Comparison of ENCODE assay signal across 8 mouse cellular contexts in genomic region chr17:83267202-83268128, GRCm38 (mm10). TPM values are rescaled to one million over a fixed set of nuclear protein-coding genes. Genes with fewer than 3 reads are reported as not detected.
DNase-seq lines count a peak whose midpoint lies in the region; ATAC-seq and TF ChIP-seq lines count a peak whose summit lies in the region.

No protein-coding gene starts in this region.

- H3K4me3 ChIP-seq in C2C12 (ENCODE audit: insufficient read depth, poor library complexity, severe bottlenecking): no peak overlapping the region
- peak overlapping the region; percentile 18; the same call in 1 of the 2 replicates for H3K4me3 ChIP-seq in heart, postnatal 0 days (ENCODE audit: low read depth, low read length)
- H3K4me3 ChIP-seq in liver, embryonic 14.5 days (ENCODE audit: insufficient read depth in 1 of 2, low read depth in 2 of 2, low read length in 2 of 2): peak overlapping the region in 1 of 2 experiments; percentile 26; a peak in 1 of 4 replicates

- peaks cover 2% of the 10 kb centered on the region for H3K27me3 ChIP-seq in C2C12 (ENCODE audit: control insufficient read depth, insufficient read depth, insufficient read length)
- H3K27me3 ChIP-seq in heart, postnatal 0 days (ENCODE audit: control insufficient read depth, insufficient read depth, low read length): no peaks in the 10 kb centered on the region
- H3K27me3 ChIP-seq in liver, embryonic 14.5 days (ENCODE audit: control insufficient read depth, insufficient read depth, low read length): no peaks in the 10 kb centered on the region

- H3K36me3 ChIP-seq in C2C12 (ENCODE audit: control insufficient read depth, insufficient read depth): no peaks in the 10 kb centered on the region
- H3K36me3 ChIP-seq in heart, postnatal 0 days (replicated peaks; ENCODE audit: control insufficient read depth, insufficient read depth, low read length): no peaks in the 10 kb centered on the region
- no peaks in the 10 kb centered on the region for H3K36me3 ChIP-seq in liver, embryonic 14.5 days (replicated peaks; ENCODE audit: control insufficient read depth, insufficient read depth, low read depth)

- WGBS in heart, postnatal 0 days: 38% methylated on average over 23 of the region's 23 CpGs
- whole genome bisulfite sequencing in liver, embryonic 14.5 days (ENCODE audit: insufficient replicate concordance): 40% methylated on average over 23 of the region's 23 CpGs

- H3ac ChIP-seq in C2C12 (ENCODE audit: control insufficient read depth, insufficient read length, low read depth): no peak overlapping the region

- no peaks in the 10 kb centered on the region for H3K9me3 ChIP-seq in heart, postnatal 0 days (replicated peaks; ENCODE audit: control insufficient read depth, low read length)
- H3K9me3 ChIP-seq in liver, embryonic 14.5 days (ENCODE audit: control insufficient read depth, low read length): no peaks in the 10 kb centered on the region

- no peaks in the 10 kb centered on the region for H3K79me2 ChIP-seq in C2C12 (ENCODE audit: control insufficient read depth, insufficient read depth)

- peak overlapping the region; percentile 57 for H3K4me2 ChIP-seq in heart, postnatal 0 days (ENCODE audit: low read depth, low read length)
- H3K4me2 ChIP-seq in liver, embryonic 14.5 days (ENCODE audit: low read depth): peak overlapping the region; percentile 41

- TF ChIP-seq EP300 in heart, postnatal 0 days (IDR thresholded peaks at IDR 0.05; ENCODE audit: low read depth): peak; percentile 81; the same call in 1 of the 2 replicates
- no peak for TF ChIP-seq EP300 in liver, embryonic 14.5 days (IDR thresholded peaks at IDR 0.05; ENCODE audit: low read depth)

- no peak for TF ChIP-seq CTCF in C2C12 (IDR thresholded peaks at IDR 0.05; ENCODE audit: control insufficient read depth, insufficient read depth, insufficient read length)
- no peak for TF ChIP-seq CTCF in heart, postnatal 0 days (IDR thresholded peaks at IDR 0.05; ENCODE audit: low read depth)
- no peak for TF ChIP-seq CTCF in liver, embryonic 14.5 days (IDR thresholded peaks at IDR 0.05; ENCODE audit: low read depth)

- 0 out of 2 replicates have a peak, but pooled peaks cover 3% of the 10 kb centered on the region for H3K4me1 ChIP-seq in heart, postnatal 0 days (ENCODE audit: control insufficient read depth, insufficient read depth)
- H3K4me1 ChIP-seq in liver, embryonic 14.5 days (replicated peaks; ENCODE audit: control insufficient read depth in 2 of 2, insufficient read depth in 2 of 2, low read length in 1 of 2): no peaks in the 10 kb centered on the region

- ATAC-seq in heart, postnatal 0 days (ENCODE audit: insufficient read depth, low read depth): peak; percentile 97
- peak; percentile 83 for ATAC-seq in liver, embryonic 14.5 days (ENCODE audit: insufficient read depth)

- DNase-seq in brain, adult 2 months (ENCODE audit: low read depth, low spot score): peak; percentile 96
- DNase-seq in fat pad, adult 2 months (ENCODE audit: extremely low read depth, low read depth, low spot score): peak; percentile 55
- peak; percentile 80 for DNase-seq in heart, postnatal 0 days (ENCODE audit: low spot score)
- DNase-seq in kidney, postnatal 36 days: peak; percentile 66 to 80
- DNase-seq in liver, embryonic 14.5 days (ENCODE audit: low read depth in 3 of 3, low spot score in 3 of 3): peak; percentile 28 to 41 (median 41)
- DNase-seq in natural killer cell, adult 2 months (ENCODE audit: low spot score in 2 of 2): peak; percentile 74 to 87
- DNase-seq in telencephalon, adult 2 months (ENCODE audit: low read depth, low spot score): peak; percentile 97

- no peaks in the 10 kb centered on the region for H3K79me3 ChIP-seq in C2C12 (ENCODE audit: low read depth)

- no peak overlapping the region for H3K9ac ChIP-seq in heart, postnatal 0 days (replicated peaks; ENCODE audit: low read depth, low read length)
- H3K9ac ChIP-seq in liver, embryonic 14.5 days (replicated peaks): no peak overlapping the region

- no peak overlapping the region for H3K27ac ChIP-seq in heart, postnatal 0 days (ENCODE audit: low read depth)
- no peak overlapping the region for H3K27ac ChIP-seq in liver, embryonic 14.5 days

TF ChIP-seq in C2C12, 6 proteins besides CTCF, POLR2A, EP300 and RAD21:
- TF ChIP-seq MYOG (IDR thresholded peaks at IDR 0.05; ENCODE audit: control insufficient read depth, extremely low read depth, insufficient read length): no peak
- no peak for TF ChIP-seq MAX (IDR thresholded peaks at IDR 0.05)
- peak; percentile 3 for TF ChIP-seq USF1 (IDR thresholded peaks at IDR 0.05; ENCODE audit: low read depth)
- no peak for TF ChIP-seq CEBPB (IDR thresholded peaks at IDR 0.05; ENCODE audit: low read depth)
- no peak for TF ChIP-seq MYOD1 (IDR thresholded peaks at IDR 0.05; ENCODE audit: control insufficient read depth, insufficient read length, low read depth)

RNA-seq across cellular contexts. Expression of gene Pkdcc, which starts 52.4 kb away (rescaled TPM):
- 4.6 TPM for polyA plus RNA-seq in C2C12 (2012; fragmentation: generic; extraction: Trizol)
- 73.6 and 100 TPM in 2 replicates for total RNA-seq in heart, postnatal 0 days (2014; rRNA removed; ENCODE audit: low replicate concordance)
- 5.5 and 7.8 TPM in 2 replicates for polyA plus RNA-seq in heart, postnatal 0 days (2015; fragmentation: Nextera tagmentation; extraction: Ambion mirVana)
- polyA plus RNA-seq in liver, embryonic 14.5 days (2012; rRNA removed): 14.7 and 15.3 TPM in 2 replicates
- polyA plus RNA-seq in liver, embryonic 14.5 days (2014; fragmentation: Nextera tagmentation; extraction: Ambion mirVana): 2.3 and 2.8 TPM in 2 replicates

Comparison
In these comparisons a context has a peak if more than half of its experiments do, and no peak if none do; other contexts are left out.
1. DNase-seq: peak in every context shown above with its lines; median percentile 97 in telencephalon, adult 2 months; 96 in brain, adult 2 months; 80 in natural killer cell, adult 2 months; 80 in heart, postnatal 0 days; 73 in kidney, postnatal 36 days; 55 in fat pad, adult 2 months; 41 in liver, embryonic 14.5 days.